Mouse (Mus musculus) lung, postnatal 0 days (tissue): ENCODE measurements around the gene Ifit1. TPM values are rescaled to one million over a fixed set of nuclear protein-coding genes. Genes with fewer than 3 reads are reported as not detected.

Experiments
- ATAC-seq: fragments of 200-750 bp; cut with Nextera tagmentation; 2 replicates; pipeline ENCODE4 v1.8.0; 2017; ENCODE audit warnings: moderate library complexity
- DNase-seq: peaks from one replicate; pipeline ENCODE4 v3.0.0-alpha.2; 2016; ENCODE audit warnings: low spot score
- H3K27ac ChIP-seq: fragments of 300-500 bp; sonication (generic); 2 replicates; pipeline ENCODE4 v1.5.1; 2014; ENCODE audit warnings: antibody characterized with exemption, mild to moderate bottlenecking, low read length, mixed read lengths
- H3K27me3 ChIP-seq: fragments of 300-500 bp; sonication (generic); replicated peaks from 2 replicates; pipeline ENCODE4 v1.6.1; 2014; ENCODE audit warnings: low read length, mixed read lengths; ENCODE audit not compliant: insufficient read depth
- H3K36me3 ChIP-seq: fragments of 300-500 bp; sonication (generic); 2 replicates; pipeline ENCODE4 v1.6.1; 2014; ENCODE audit warnings: low read length, mixed read lengths; ENCODE audit not compliant: insufficient read depth
- H3K4me1 ChIP-seq: fragments of 300-500 bp; sonication (generic); 2 replicates; pipeline ENCODE4 v1.6.1; 2014; ENCODE audit warnings: antibody characterized with exemption, low read depth, low read length, mixed read lengths; ENCODE audit not compliant: insufficient read depth
- H3K4me2 ChIP-seq: fragments of 300-500 bp; sonication (generic); replicated peaks from 2 replicates; pipeline ENCODE4 v1.6.1; 2014; ENCODE audit warnings: low read depth, mild to moderate bottlenecking, low read length, moderate library complexity, mixed read lengths
- H3K4me3 ChIP-seq: fragments of 300-500 bp; sonication (generic); 2 replicates; pipeline ENCODE4 v1.5.1; 2014; ENCODE audit warnings: low read depth, low read length
- H3K9ac ChIP-seq: fragments of 300-500 bp; sonication (generic); replicated peaks from 2 replicates; pipeline ENCODE4 v1.6.1; 2014; ENCODE audit warnings: low read depth, mild to moderate bottlenecking
- H3K9me3 ChIP-seq: fragments of 300-500 bp; sonication (generic); 2 replicates; pipeline ENCODE4 v1.6.1; 2016; ENCODE audit warnings: low read length, mixed read lengths
- CTCF ChIP-seq: IDR thresholded peaks from 2 replicates; pipeline ENCODE4 v1.5.1; 2016; ENCODE audit warnings: antibody characterized with exemption, mild to moderate bottlenecking
- EP300 ChIP-seq: IDR thresholded peaks from 2 replicates; pipeline ENCODE4 v1.6.1; 2016; ENCODE audit warnings: antibody characterized with exemption, mild to moderate bottlenecking, control low read depth
- WGBS: fragments of 180-500 bp; shearing (Covaris S2); extraction: QIAGEN DNeasy Blood & Tissue Kit; methylation state at CpG from one replicate; pipeline ENCODE4 v1.1.7; 2014; 5-methylcytosine and 5-hydroxymethylcytosine counted together
- polyA plus RNA-seq: library from polyadenylated mRNA; unstranded; fragments of >200 nt; fragmentation: Nextera tagmentation; extraction: Ambion mirVana; gene quantifications from 2 replicates; pipeline ENCODE4 v1.2.1, GENCODE M21; 2015

The Ifit1 gene
- polyA plus RNA-seq, 1 experiment from 2014 or later = 3.8 TPM

DNA sequence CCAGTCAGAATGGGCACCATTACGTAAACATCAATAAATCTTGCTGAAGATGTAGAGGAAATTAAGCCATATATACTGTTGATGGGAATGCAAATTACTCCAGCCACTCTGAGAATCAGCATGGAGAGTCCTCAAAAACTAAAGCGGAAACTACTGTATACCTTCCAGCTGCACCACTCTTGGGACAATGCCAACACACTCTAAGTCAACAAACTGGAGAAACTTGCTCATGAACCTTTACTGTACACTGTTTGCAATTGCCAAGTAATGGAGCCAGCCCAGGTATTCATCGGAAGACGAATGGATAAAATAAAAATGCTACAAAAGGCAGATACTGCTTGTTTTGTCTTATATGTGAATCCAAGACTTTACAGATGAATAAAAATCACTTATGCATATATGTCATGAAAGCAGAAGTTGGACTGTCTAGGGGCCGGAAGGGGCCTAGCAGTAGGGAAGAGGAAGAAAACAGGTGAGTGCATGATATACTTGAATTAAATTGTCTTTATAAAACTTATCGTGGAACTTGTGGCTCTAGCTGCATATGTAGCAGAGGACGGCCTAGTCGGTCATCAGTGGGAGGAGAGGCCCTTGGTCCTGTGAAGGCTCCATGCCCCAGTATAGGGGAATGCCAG, 55.8 kb downstream of the Ifit1 start:
- no peaks in the 10 kb centered on the region for H3K36me3 ChIP-seq
- no peaks in the 10 kb centered on the region for H3K9me3 ChIP-seq
- no peak overlapping the region for H3K27ac ChIP-seq
- no peak for TF ChIP-seq EP300
- no peak for TF ChIP-seq CTCF
- H3K4me2 ChIP-seq = no peak overlapping the region
- H3K4me1 ChIP-seq = no peaks in the 10 kb centered on the region
- WGBS = 58% methylated on average over 8 of the region's 8 CpGs
- DNase-seq = peak; percentile 77
- H3K27me3 ChIP-seq = no peaks in the 10 kb centered on the region
- H3K9ac ChIP-seq = no peak overlapping the region
- peak; percentile 67 for ATAC-seq
- no peak overlapping the region for H3K4me3 ChIP-seq

DNA sequence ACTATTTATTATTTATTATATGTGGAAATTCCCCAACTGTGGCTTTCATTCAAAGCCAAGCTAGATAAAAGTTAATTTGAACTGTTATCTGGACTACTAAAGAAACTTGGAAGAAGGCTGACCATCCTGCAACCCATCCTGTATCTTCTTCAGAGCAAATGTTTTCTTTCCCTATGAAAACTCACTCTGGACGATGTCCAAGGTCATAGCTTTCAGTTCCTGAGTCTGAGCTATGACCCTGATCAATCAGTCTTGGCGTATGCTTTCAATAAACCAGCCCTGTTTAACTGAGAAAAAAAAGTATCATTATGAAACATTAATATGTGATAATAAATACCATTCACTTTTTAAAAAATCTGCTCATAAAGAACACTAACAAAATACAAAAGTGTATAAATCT, 56.8 kb downstream of the Ifit1 start:
- Histone ChIP-seq H3K9ac (no peak overlapping the region), H3K36me3 (no peaks in the 10 kb centered on the region), H3K27me3 (no peaks in the 10 kb centered on the region), H3K4me3 (no peak overlapping the region), H3K9me3 (no peaks in the 10 kb centered on the region), H3K4me2 (no peak overlapping the region), H3K4me1 (no peaks in the 10 kb centered on the region), H3K27ac (no peak overlapping the region)
- DNase-seq (no peak), ATAC-seq (no peak)
- 59% methylated on average over 2 of the region's 2 CpGs for WGBS
- TF ChIP-seq CTCF (no peak), EP300 (no peak)

DNA sequence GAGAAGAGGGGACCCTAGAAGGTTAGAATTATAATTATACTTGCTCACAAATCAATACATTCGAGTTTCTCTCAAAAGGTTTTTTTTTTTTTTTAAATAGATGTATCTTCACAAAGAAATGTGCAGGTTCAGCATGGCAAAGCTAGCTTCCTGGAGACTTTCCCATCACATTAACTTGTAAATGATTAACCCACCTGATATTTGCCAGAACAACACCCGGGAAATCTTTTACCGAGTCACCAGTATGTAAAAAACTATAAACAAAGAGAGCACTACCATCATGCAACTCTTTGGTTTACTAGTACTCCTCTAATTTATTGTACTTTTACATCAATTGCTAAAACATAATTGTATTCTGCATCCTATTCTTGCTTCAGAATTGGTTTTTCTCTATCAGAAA, 57.8 kb downstream of the Ifit1 start:
- no peak overlapping the region for H3K4me2 ChIP-seq
- TF ChIP-seq CTCF (no peak), EP300 (no peak)
- WGBS = 70% methylated on average over 3 of the region's 3 CpGs
- ATAC-seq = no peak
- no peak for DNase-seq
- no peaks in the 10 kb centered on the region for H3K36me3 ChIP-seq
- no peak overlapping the region for H3K4me3 ChIP-seq
- no peaks in the 10 kb centered on the region for H3K4me1 ChIP-seq
- no peaks in the 10 kb centered on the region for H3K9me3 ChIP-seq
- no peak overlapping the region for H3K9ac ChIP-seq
- H3K27ac ChIP-seq = no peak overlapping the region
- no peaks in the 10 kb centered on the region for H3K27me3 ChIP-seq

DNA sequence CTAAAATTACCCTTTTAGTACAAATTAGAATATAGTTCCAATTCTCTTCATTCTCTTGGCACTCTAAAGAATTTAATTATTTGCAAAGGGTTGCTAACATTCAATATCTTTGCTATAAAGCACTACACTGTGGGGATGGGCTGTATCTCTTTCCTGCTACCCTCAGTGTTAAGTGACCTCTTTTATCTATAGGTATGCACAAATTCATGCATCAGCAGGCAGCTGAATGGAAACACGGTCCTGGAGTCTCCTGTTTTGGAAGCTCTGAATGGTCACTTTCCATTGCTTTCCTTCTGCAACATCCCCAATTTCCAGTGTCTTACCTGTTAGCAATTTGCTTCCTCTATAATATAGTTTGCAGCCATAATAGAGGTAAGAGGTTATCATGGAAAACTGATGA, 58.2 kb downstream of the Ifit1 start:
- no peak for ATAC-seq
- H3K4me3 ChIP-seq = no peak overlapping the region
- WGBS = 46% methylated on average over 1 of the region's 1 CpGs
- no peak overlapping the region for H3K9ac ChIP-seq
- H3K9me3 ChIP-seq = no peaks in the 10 kb centered on the region
- H3K36me3 ChIP-seq = no peaks in the 10 kb centered on the region
- H3K27me3 ChIP-seq = no peaks in the 10 kb centered on the region
- TF ChIP-seq CTCF (no peak), EP300 (no peak)
- H3K4me1 ChIP-seq = no peaks in the 10 kb centered on the region
- H3K27ac ChIP-seq = no peak overlapping the region
- H3K4me2 ChIP-seq = no peak overlapping the region
- DNase-seq = no peak

DNA sequence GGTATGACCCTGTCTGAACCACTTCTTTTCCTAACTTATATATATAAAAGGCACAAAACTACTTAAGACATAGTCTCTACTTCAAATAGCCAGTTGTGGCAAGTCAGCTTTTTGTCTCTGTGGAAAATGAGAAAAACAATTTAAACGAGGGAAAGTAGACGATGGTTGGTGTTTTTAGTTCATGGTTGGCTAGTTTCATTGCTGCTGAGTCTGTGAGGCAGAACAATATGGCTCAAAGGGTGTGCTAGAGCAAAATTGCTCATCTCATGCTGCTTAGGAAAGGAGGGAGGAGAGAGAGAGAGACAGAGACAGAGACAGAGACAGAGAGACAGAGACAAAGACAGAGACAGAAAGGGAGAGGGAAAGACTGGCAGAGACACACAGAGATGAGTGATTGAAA, 58.6 kb downstream of the Ifit1 start:
- no peak overlapping the region for H3K27ac ChIP-seq
- H3K27me3 ChIP-seq = no peaks in the 10 kb centered on the region
- H3K9me3 ChIP-seq = no peaks in the 10 kb centered on the region
- H3K4me1 ChIP-seq = no peaks in the 10 kb centered on the region
- no peak overlapping the region for H3K4me2 ChIP-seq
- 88% methylated on average over 2 of the region's 2 CpGs for WGBS
- ATAC-seq (no peak), DNase-seq (no peak)
- H3K4me3 ChIP-seq = no peak overlapping the region
- H3K9ac ChIP-seq = no peak overlapping the region
- no peaks in the 10 kb centered on the region for H3K36me3 ChIP-seq
- TF ChIP-seq CTCF (no peak), EP300 (no peak)

Other genes starting within 250 kb of the Ifit1 start
- 1.2 and 1.7 TPM in 2 replicates for gene Ch25h, start 165.7 kb upstream of the Ifit1 start, polyA plus RNA-seq
- gene Lipa, start 113.4 kb upstream of the Ifit1 start, polyA plus RNA-seq = 46.4 and 54.9 TPM in 2 replicates
- 9.1 and 10.7 TPM in 2 replicates for gene Ifit2, start 90.2 kb upstream of the Ifit1 start, polyA plus RNA-seq
- 7.1 and 9.6 TPM in 2 replicates for gene Ifit3, start 57.3 kb upstream of the Ifit1 start, polyA plus RNA-seq
- 0.90 and 1.1 TPM in 2 replicates for gene Ifit1bl1, start 38.9 kb upstream of the Ifit1 start, polyA plus RNA-seq
- gene Ifit3b, start 32.9 kb upstream of the Ifit1 start, polyA plus RNA-seq = 2.0 and 2.3 TPM in 2 replicates
- 0.46 and 0.54 TPM in 2 replicates for gene Ifit1bl2, start 128 bp upstream of the Ifit1 start, polyA plus RNA-seq
- 8.4 and 9.4 TPM in 2 replicates for gene Slc16a12, start 106.4 kb downstream of the Ifit1 start, polyA plus RNA-seq
- gene Pank1, start 238.6 kb downstream of the Ifit1 start, polyA plus RNA-seq = 5.6 and 8.1 TPM in 2 replicates